Mouse (Mus musculus): ENCODE data around the gene Jak1.
A peak's percentile ranks its signal among the peaks of the same experiment; 100 is the strongest.
"Not testable (repeated sequence)": the region's sequence is repeated elsewhere in the genome, so short reads cannot be mapped to it uniquely, and the experiment has no call there.

Jak1 gene

DNA sequence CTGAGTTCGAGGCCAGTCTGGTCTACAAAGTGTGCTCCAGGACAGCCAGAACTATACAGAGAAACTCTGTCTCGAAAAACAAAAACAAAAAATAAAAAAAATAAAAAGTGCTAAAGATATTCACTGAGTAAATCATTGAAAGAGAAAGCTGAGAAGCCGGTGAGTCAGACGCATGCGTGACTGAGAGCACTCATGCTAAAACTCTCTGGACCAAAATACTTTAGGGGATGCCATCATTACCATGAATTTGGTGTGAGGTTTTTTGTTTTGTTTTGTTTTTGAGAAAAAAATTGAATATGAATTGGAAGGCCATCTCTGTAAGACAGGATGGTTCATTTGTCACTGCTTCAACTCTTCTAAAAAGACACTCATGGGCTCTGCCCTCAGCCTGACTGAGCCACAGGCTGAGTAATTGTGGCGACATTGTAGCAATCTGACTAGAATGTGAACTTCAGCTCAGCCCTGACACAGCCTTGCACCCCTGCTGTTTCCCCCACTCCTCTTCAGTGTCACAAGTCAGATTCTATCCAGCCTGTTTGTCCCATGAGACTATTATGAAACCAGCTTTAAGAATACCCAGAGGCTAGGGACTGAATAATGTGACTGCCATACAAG lies 11.5 kb upstream of the Jak1 start:
- DNase-seq (ENCODE audit: inconsistent age in 2 of 2, low spot score in 1 of 2) = peak; percentile 34 to 68

DNA sequence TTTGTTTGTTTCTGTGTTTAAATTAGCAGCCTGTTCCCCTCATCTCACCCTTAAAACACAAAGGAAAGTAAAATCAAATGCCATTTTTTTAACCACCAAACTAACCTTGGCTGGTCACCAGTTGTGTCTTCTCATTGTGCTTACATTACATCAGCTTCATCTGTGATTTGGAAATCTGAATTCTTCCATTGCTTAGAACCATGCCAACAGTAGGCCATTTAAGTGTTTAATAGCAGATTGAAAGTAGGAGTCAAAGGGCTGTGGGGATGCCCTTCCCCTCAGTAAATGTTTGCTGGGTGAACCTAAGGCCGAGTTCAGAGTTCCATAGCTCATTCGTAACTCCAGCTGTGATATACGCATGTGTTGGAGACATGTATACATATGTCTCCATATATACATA lies 10.8 kb upstream of the Jak1 start:
- DNase-seq (ENCODE audit: inconsistent age in 2 of 2, low spot score in 1 of 2) = no peak

DNA sequence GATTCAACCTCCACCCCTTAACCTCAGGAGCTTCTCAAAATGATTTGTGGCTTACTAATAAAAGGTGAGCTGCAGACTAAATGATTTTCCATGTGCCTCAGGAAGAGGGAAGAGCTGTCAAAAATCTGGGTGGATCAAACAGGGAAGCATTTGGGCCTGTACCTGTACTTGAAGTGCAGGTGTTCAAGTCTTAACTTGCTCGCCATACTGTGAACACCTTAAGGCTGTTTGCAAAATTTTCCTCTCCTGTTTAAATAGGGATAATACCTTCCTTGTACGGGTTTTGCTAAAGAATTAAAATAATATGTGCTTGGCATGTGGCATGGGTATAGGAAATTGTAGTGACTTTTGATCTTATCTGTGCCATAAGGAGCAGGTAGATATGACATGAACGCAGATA lies 5.7 kb upstream of the Jak1 start:
- no peak for DNase-seq (ENCODE audit: inconsistent age in 2 of 2, low spot score in 1 of 2)

- not testable (repeated sequence) for DNase-seq (ENCODE audit: inconsistent age in 2 of 2, low spot score in 1 of 2)
Measured at GRCm38 (mm10) chr4:101268506-101268905, 3.4 kb upstream of the Jak1 start.

DNA sequence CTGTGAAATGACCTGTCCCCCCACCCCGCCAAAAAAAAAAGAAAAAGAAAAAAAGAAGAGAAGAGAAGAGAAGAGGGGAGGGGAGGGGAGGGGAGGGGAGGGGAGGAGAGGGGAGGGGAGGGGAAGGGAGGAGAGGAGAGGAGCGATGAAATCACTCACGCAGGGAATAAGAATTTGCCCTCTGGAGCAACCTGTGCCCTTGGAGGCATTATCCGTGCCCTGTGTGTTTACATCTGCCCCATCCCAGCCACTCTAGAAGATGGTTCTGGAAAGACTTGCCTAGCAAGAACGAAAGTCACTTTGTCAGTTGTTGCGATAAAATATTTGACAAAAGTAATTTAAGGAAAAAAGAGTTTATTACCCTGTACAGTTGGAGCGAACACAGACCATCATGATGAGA lies 441 bp upstream of the Jak1 start:
- DNase-seq (ENCODE audit: inconsistent age in 2 of 2, low spot score in 1 of 2) = no peak

DNA sequence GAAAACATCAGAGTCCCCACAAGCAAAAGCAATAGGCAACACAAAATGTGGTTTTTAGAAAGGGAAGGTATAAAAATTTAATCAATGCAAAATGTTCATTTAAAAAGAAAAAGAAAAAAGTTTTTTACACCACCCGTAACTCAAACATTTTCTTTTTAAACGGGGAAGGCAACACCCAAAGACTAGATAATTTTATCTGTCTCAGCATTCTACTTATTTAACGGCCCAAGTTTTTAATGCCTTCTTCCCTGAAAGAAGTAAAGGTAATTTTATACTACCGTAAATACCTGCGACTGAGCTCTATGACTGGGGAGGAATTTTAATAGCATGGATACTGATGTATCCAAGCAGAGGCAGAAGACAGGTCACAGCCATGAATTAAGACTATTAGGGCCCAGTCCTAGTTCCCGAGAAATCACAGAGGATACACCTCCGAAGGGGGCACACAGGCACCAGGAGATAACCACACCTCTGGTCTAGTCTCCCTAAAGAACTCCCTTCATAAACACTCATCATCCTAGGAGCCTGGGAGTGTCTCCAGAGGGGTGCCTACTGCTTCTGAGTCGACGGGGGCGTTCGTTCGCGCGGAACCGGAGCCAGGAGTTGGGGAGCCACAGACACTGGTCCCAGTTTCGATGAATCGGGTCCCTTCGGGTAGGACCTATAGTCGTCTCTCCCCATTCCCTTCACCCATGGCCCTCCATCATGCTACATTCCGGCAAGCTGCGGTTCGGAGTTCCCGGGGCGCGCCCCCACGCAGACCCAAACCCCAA lies 928 bp downstream of the Jak1 start:
- DNase-seq (ENCODE audit: inconsistent age in 2 of 2, low spot score in 1 of 2) = peak; percentile 35 to 74

DNA sequence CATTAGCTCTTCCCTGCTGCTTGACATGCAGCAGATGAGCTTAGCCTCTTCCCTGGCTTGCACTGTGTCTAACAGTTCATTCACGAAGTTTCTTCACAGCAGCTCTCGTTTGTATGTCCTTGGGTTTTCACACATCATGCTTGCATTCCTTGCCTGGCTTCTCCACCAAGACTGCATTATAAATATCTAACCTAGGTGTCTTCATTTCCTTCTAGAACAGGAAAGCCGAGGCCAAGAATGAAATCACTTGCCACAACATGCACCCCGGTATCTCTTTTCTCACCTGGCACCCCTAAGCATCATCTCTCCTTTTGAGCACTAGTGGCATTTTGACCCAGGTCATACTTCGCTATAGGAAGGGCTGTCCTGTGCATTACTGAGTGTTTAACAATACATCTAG lies 3.5 kb downstream of the Jak1 start:
- DNase-seq (ENCODE audit: inconsistent age in 2 of 2, low spot score in 1 of 2) = peak in 1 of 2 experiments; percentile 57

GRCm38 (mm10) chr4:101260744-101261291 lies 4.3 kb downstream of the Jak1 start:
- DNase-seq (ENCODE audit: inconsistent age in 2 of 2, low spot score in 1 of 2) = peak; percentile 48 to 84

DNA sequence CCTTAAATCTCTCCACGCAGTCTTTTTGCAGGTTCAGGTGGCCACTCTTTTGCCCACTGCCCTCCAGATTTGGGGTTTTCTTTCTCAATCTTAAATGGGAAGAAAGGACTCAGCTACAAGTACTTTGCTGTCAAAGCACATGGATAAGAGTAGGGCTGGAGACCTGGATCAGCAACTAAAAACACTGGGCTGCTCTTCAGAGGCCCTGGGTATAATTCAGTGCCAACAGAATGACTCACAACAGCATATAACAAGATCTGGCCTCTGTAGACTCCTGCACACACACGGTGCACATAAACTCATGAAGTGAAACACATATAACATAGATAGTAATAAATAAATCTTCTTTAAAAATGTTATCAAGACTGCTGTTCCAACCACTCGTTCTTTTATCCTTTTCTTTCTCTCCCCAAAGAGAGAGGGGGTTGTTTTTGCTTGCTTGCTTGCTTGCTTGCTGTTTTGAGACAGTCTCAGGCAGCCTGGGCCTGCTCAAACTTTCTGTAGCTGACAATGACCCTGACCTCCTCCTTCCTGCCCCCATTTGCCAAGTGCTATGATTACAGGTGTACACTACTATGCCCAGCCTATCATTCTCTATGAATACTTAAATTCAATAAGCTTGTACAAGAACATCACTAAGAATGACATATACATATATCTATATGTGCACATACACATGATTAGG lies 8.4 kb downstream of the Jak1 start:
- peak in 1 of 2 experiments; percentile 78 for DNase-seq (ENCODE audit: inconsistent age in 2 of 2, low spot score in 1 of 2)

GRCm38 (mm10) chr4:101254606-101255349 lies 10.3 kb downstream of the Jak1 start:
- no peak for DNase-seq (ENCODE audit: inconsistent age in 2 of 2, low spot score in 1 of 2)

- no peak for DNase-seq (ENCODE audit: inconsistent age in 2 of 2, low spot score in 1 of 2)
Measured at GRCm38 (mm10) chr4:101254015-101254414, 11.1 kb downstream of the Jak1 start.

DNA sequence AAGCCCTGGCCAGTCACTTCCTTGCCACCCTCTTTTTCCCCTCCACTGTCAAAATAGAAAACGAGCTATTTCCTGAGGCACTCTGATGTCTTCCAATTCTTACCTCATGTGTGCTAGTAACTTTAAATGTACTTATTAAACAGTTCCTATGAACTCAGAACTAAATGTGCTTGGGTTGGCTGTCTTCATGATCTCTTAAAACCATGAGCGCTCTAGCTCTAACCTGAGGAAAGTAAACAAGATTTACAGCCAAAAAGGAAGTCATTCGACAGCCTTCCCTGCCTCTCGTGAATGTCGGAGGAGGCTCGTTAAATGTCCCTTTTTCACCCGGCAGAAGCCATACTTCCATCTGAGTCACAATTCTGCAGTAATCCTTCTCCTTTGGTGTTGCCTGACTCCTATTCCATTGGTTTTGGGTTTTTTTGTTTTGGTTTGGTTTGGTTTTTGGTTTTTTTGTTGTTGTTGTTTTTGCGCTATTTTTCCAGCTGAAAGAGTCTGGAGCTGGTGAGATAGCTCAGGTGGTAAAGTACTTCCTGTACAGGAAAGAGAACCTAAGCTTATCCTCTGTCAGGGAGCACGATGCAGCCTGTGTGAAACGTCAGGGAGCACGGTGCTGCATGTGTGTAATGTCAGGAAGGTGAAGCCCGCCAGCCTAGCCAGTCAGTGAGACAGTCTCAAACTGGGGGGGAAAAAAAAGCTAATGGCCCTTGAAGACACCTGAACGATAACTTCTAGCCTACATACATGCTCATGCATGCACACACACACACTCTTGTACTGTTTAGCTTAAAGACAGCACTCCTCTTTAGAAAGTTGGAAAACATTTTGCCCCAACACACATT lies 12.1 kb downstream of the Jak1 start:
- DNase-seq (ENCODE audit: inconsistent age in 2 of 2, low spot score in 1 of 2) = no peak

DNA sequence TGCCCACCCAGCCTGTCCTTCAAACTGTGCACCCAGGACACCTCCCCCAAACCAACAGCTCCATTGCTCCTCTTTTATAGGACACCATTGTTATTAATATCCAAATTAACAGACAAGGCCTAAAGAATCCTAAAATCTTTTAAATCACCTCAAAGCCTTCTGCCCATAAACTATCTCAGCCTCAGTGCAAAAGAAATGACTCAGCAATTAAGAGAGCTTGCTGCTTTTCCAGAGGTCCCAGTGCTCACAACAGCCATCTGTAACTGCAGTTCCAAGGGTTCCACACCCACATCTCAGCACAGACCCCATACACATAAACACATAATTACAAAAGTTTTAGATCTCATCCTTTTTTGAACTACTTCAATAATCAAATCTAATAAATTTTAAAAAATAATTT lies 13.1 kb downstream of the Jak1 start:
- DNase-seq (ENCODE audit: inconsistent age in 2 of 2, low spot score in 1 of 2) = no peak

DNA sequence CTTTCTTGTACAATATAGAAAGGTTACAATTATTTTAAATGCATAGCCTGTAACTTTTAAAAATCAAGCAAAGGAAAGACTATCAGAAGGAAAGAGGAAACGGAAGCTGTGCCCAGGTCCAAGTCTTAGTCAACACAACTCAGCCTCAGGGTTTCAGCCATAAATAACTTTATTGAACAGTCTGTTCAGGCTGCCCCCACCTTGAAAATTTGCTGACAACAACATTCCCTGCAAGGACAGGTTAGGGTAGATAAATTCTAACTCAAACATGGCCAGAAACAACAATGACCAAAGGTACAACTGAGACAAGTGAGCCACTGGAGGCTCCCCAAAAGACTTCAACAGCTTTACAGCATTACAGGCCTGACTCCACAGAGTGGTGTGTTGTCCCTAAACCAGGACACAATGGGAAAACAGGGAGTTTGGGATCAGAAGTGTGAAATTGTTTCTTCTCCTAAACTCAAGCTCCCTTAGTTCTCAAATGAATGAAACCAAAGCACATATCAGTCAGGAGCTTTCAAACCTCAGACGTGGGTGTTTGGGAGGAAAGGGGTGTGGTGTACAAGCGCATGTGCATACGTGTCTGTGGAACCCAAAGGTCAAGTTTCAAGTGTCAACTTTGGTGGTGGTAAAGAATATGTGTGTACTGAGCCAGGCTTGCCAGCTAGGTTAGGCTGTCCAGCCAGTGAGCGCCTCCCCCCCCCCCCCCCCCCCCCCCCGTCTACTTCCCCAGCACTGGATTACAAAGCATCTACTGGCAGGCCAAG lies 14.9 kb downstream of the Jak1 start:
- DNase-seq (ENCODE audit: inconsistent age in 2 of 2, low spot score in 1 of 2) = no peak

- DNase-seq (ENCODE audit: inconsistent age in 2 of 2, low spot score in 1 of 2) = no peak
Measured at GRCm38 (mm10) chr4:101247355-101247754, 17.7 kb downstream of the Jak1 start.

- DNase-seq (ENCODE audit: inconsistent age in 2 of 2, low spot score in 1 of 2) = no peak
Measured at GRCm38 (mm10) chr4:101246569-101246968, 18.5 kb downstream of the Jak1 start.

DNA sequence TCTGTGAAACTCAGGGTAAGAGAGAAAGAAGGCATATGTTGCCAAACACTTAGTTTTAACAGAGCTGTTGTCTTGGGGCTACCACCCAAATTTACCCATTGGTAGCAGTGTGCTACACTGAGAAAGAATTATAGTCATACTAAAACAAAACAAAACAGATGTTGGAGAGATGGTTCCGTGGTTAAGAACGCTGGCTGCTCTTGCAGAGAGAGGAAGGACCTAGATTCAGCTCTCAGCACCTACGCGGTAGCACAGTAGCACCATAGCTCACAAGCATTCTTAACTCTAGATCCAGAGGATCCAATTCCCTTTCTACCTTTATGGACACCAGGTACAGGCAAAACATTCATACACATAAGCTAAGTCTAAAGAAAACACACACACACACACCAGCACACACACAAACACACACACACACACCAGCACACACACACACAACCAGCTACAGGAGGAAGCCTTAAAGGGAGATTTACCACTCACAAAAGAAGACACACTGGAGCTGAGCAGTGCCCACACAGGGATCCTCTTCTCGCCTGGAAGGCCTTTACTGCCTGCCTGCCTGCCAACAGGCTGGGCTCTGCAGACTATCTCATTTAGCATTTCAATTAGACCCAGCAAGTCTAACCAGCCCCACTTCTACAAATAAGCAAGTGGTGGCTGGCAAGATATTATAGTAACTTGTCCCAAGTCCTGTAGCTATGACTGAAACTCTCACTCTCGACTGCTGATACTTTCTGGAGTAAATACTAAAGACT lies 20.6 kb downstream of the Jak1 start:
- no peak for DNase-seq (ENCODE audit: inconsistent age in 2 of 2, low spot score in 1 of 2)

DNA sequence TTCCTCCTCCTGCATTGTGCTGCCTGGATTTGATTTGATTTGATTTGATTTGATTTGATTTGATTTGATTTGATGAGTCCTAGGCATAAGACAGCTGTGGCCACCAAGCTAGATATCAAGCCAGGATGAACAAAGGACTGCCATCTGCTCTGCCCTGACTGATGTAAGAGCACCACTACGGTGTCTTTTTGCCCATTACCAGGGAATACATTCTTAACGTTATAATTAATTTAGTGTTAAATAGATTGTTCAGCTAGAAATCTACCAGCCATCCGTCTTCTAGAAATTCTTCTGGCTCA lies 24.3 kb downstream of the Jak1 start:
- no peak for DNase-seq (ENCODE audit: inconsistent age in 2 of 2, low spot score in 1 of 2)
